Mouse (Mus musculus) kidney, adult 9 months (tissue): ENCODE results near the gene Celf3.

Experiments used
- DNase-seq: peaks from one replicate; pipeline ENCODE4 v3.0.0; 2022

The Celf3 gene

DNA sequence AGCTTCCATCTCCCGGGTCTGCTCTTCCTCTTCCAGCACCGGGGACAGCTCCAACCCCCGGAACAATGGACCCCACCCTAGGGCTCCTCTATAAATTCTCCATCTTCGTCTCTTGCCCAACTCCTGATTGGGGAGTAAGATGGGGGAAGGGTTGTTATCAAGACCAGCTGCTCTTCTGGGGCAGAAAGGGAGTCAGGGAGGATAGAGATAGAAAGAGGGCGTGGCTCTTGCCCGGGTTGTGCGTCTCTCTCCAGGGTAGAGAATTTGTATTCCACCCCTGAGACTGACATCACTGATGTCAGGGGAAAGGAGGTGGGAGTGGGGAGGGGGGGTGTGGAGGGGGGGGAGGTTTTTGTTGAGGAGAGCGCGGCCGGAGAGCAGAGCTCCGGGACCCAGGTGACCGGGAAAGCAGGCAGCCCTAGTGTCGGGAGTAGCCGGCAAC is at the start of gene Celf3:
Gene Celf3, plus strand, starts transcription at position 315 of the 442 bp plus-strand sequence.
- no peak for DNase-seq

- DNase-seq = no peak
These were observed 47.1 kb upstream of the Celf3 start for GRCm38 (mm10) chr3:94430980-94431379.

DNA sequence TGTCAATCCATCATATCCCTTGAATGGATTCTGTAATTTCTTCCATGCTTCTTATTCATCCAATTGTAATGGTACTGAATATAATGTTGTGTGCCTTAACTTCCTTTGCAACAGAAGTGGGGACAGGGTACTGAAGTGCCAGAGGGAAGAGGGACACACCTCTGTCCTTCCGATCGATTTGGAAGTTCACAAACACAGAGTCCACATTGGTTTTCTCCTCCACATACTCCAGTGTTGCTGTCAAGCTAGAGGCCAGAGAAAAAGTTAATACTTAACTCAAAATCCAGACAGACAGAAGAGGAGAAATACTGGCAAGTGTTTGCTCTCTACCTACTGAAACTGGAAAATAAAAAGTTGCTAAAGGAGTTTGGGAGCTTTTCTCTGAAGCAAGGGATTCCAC is 43.8 kb upstream of the Celf3 start:
- peak; percentile 48 for DNase-seq

GRCm38 (mm10) chr3:94436420-94436819 is 41.7 kb upstream of the Celf3 start:
- DNase-seq = no peak

DNA sequence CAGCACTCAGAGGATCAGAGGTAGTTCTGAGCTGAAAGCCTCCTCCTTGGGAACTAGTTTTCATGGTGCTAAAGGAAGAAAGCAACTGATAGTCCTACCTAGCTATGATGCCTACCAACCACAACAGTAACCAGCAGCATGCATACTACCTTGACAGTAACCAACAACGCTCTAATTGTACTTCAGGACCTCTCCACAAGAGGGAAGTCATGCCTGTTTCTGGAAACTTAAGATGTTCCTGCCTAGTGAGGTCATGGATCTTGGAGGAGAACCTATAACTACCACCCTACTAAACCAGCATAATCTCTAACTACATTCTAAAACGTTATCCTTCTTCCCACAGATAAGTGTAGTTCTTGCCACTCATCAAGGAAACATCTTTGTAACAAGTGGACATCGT is 36.9 kb upstream of the Celf3 start:
- DNase-seq = peak; percentile 48

- peak; percentile 94 for DNase-seq
These were observed 35.0 kb upstream of the Celf3 start, which contains the start of gene Mrpl9 for GRCm38 (mm10) chr3:94442951-94443596. TSS of gene Mrpl9 (plus strand) at chr3:94443318.

GRCm38 (mm10) chr3:94443597-94443964 is 34.5 kb upstream of the Celf3 start, which contains the start of gene Oaz3:
TSS of gene Oaz3 (minus strand) at chr3:94443915.
- DNase-seq = no peak

DNA sequence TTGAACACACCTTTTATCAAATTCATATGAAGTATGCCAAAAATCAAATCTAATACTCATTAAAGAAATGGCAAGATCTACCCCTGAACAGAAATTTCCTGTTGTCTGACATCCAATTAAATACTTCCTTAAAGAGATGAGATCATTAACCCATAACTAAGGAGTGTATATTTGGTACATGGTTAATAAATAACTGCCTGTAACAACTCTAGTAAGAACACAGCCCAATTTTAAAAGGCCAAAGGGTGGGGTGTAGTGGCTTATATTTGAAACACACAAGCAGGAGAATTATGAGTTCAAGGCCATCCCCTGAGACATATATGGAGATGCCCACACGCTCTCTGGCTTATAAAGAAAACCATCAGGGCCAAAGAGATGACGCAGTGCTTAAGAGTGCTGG is 28.7 kb upstream of the Celf3 start:
- DNase-seq = no peak

DNA sequence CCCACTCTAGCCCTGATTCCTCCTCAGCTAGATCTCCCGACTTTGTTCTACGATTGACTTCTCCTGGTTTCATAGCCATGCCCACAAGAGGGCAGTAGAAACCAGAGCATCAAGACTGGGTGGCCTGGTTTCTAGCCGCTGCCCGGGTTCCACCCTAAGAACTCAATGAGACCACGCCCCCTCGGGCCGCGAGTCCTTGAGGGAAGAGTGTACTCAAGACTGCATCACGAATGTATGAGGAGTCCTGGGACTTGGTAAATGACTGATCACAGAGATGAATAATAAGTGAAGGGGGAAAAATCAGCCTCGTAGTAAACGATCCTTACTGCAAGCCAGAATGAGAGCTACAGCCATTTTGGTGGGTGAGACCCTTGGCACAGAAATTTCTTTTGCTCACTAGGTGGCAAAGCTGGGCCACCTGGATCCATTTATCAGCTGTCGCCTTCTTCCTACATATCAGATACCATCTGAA is 21.5 kb upstream of the Celf3 start:
- DNase-seq = peak; percentile 84

- no peak for DNase-seq
These were observed 21.0 kb upstream of the Celf3 start for GRCm38 (mm10) chr3:94457055-94457454.

DNA sequence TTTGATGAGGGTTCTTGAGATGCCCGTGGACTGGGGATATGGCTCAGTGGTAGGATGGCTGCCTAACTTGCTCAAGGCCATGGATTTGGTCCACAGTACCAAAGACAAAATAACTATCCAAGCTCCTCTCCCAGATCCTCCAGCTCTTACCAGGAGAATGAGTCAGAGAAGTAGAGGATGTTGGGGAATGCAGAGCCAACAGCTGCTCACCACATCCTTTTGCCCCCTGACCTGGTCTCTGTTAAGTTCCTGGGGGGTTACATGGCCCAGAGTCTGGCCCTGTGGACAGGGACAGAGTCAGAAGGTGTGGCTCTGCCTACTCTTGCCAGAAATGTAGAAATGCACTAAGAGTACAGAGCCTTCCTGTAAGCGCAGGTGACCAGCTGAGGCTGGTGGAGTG is 18.3 kb upstream of the Celf3 start:
- DNase-seq = no peak

GRCm38 (mm10) chr3:94463926-94464578 is 14.0 kb upstream of the Celf3 start:
- no peak for DNase-seq

- no peak for DNase-seq
These were observed 12.3 kb upstream of the Celf3 start for GRCm38 (mm10) chr3:94465632-94466430.

DNA sequence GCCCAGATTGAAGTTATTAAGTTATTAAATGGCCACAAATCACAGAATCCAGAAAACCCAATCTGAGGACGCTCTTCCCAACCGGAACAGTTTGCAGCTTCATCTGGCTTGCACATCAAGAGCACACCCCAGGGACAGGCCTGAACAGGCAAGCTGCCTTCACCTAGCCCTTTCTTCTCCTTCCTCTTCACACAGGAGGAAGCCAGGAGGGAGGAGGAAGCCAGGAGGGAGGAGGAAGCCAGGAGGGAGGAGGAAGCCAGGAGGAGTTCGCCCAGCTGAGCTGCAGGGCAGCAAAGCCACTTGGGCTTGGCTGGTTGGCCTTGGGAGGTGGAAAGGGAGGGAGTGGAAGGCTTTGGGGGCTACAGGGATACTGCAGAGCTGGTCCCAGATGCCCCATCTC is 9.2 kb upstream of the Celf3 start:
- DNase-seq = no peak

- DNase-seq = peak; percentile 13
These were observed 5.5 kb upstream of the Celf3 start for GRCm38 (mm10) chr3:94472447-94473114.

DNA sequence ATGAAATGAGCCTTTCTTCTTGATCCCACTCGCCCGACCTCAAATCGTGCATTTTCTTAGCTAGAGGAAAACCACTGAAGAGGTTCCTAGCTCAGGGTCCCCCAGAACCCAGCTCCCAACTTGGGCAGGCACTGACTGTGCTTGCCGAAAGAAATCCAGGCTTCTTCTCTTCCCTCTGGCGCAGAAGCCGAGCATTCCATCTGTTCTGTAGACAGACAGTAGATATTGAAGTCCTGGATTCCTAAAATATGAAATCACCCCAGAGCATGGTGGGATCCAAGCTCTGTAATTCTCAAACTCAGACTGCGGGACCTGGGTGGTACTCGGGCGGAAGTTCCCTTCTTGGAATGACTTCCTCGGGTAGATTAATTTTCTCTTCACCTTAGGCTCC is 5.0 kb upstream of the Celf3 start:
- DNase-seq = no peak

DNA sequence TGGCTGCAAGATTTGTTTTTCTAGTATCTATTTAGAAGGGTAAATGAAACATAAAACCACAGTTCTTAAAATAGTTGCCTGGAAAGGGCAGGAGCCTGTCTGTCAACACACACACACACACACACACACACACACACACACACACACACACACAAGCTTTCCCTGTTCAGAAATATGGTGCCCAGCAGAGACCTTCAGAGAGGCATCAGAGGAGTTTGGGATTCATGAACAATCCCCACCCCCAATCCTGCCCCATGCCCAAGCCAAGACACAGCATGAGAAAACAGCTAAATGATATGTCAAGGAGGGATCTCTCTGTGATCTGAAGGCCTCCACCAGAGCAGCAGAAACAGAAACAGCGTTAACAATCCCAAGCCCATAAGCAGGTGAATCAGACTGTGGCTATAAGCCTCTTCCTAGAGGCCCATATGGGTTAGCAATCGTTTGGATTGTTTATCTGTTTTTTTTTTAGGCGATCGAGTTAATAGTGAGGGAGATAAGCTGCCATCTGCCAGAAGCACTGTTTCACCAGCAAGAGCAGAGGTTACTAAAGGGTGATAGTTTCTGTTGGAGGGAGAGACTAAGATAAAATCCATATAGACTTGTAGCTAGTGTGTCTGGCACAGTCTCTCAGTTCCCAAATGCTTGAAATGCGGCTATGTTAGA is 4.4 kb upstream of the Celf3 start:
- no peak for DNase-seq

DNA sequence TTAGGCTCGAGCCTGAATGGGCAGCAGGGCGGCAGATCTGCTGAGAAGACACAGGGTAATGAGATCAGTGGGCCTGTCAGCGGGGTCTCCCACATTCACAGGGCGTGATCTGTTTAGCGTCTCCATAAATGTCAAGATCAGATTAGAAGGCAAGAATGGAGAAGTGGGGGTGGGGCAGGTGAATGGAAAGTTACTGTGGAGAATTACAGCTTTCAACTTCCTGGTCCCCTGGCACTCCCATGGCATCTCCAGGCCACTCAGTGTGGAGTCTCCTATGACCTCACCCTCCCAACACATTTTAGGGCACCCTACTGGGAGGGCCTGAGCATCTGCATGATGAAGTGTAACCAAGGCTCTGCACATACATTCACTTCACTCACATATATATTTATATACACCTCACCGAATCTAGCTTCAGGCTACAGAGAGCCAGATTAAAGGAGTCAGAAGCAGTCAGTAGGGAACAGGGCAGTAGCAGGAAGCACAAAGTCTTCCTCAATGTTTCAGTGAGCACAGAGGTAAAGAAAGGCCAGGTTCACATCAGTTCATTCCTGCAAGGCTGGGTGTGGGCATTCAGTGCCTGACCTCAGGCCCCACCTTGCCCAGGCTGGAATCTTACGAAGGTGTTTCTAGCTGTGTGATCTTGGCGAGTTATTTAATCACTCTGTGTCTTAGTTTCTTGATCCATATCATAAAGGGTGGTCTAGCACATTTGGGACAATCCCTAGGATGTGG is 1.6 kb upstream of the Celf3 start:
- peak; percentile 53 for DNase-seq

DNA sequence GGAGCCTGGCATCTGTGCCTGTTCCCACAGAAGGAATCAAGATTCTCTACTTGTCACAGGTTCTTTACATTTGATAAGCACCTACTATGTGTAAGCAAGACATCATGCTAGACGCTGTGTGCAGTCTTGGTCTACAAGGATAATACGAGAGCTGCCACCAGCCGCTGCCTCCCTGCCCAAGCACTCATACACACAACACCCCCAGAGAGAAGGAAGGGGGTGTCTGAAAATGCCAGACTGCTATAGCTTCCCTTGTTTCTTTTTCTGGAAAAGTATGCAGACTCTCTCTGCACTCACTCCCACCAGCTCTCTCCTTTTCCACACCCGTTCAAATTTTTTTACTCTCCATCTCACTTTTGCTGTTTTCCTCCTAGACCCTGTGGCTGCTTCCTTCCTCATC is 651 bp upstream of the Celf3 start:
- DNase-seq = no peak

DNA sequence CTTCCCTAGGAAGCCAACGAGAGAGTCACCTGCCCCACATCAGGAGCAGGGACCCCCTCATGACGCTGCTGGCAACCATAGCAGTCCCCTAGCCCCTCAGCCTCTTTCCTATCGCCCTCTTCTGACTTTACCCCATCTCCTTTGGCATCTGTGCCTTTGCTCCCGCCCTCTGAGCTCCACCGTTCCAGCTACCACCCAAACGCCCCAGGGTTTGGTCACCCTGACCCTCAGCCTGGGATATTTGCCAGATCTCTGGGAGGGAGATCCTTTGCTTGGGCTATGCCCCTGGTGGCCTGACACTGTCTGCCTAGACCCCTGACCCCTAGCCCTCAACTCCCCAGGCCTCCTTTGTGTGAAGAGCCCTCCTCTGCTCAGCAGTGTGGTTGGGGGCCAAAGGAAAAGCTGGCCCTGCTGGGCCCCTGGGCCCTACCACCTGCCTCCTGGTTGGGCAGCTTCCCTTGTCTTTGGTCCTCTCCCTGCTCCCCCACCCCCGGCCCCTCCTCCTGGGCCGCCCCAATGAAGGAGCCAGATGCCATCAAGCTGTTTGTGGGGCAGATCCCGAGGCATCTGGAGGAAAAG is 585 bp downstream of the Celf3 start:
- DNase-seq = no peak

DNA sequence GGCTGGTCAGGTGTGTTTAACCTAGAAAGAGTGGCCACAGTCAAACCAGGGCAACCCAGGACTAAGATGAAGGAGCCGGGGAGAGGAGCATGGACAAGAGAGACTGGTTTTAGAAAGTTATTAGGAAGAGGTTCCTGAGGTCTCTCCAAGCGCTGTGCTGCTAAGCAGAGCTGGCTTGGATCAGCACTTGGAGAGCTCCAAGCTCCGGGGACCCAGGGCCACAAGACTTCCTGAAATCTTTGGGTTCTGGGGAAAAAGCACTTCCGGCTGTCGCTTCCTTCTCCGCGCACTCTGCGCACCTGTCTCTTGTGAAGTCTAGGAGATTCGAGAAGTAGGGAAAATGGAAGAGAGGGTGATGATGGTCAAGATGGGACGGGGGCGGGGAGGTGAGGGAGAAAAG is 1.5 kb downstream of the Celf3 start:
- no peak for DNase-seq
